Mouse (Mus musculus) Patski (cell line): ENCODE results near the gene Kdm1b. TPM values are rescaled to one million over a fixed set of nuclear protein-coding genes. Genes with fewer than 3 reads are reported as not detected.

Experiments used
- ATAC-seq: fragments of 100-300 bp; one replicate; pipeline ENCODE4 v1.8.0; 2021
- CTCF ChIA-PET: fragments of 350-600 bp; sonication (Branson Sonifier 250); formaldehyde crosslinking; loops from one replicate; lab custom pipeline; 2022; ENCODE audit warnings: inconsistent platforms; lab: Charles Lee
- POLR2A ChIA-PET: fragments of 350-600 bp; sonication (Branson Sonifier 250); formaldehyde crosslinking; loops from one replicate; lab custom pipeline; 2022; ENCODE audit warnings: antibody characterized with exemption, inconsistent platforms; lab: Charles Lee
- DNase-seq: peaks from one replicate; pipeline ENCODE4 v3.0.0-alpha.2; 2011; ENCODE audit warnings: low read depth, low spot score
- H3K27me3 ChIP-seq: fragments of 371-371 bp; one replicate; pipeline ENCODE4 v1.5.1; 2021
- CTCF ChIP-seq: fragments of 100-300 bp; IDR thresholded peaks from one replicate; pipeline ENCODE4 v1.5.1; 2021
- in situ Hi-C: fragments of 300-500 bp; cut with MboI; formaldehyde crosslinking; loops from 3 replicates; pipeline ENCODE4 v1.11.1; 2018; ENCODE audit warnings: low pct_unique_long_range_greater_than_20kb, mixed read lengths
- polyA plus RNA-seq: library from polyadenylated mRNA; unstranded; gene quantifications from one replicate; pipeline ENCODE4 v1.2.3, GENCODE M21; 2021

Kdm1b gene
- polyA plus RNA-seq, 1 experiment from 2014 or later, result 12.6 TPM

GRCm38 (mm10) chr13:47124986-47125385 is 81.7 kb downstream of the Kdm1b start:
- no peaks in the 10 kb centered on the region for H3K27me3 ChIP-seq
- CTCF ChIA-PET, result no interaction called here
- no peak for DNase-seq
- ATAC-seq, result no peak
- no peak for TF ChIP-seq CTCF
- POLR2A ChIA-PET, result no interaction called here
- in situ Hi-C loops, result loop anchor here (25.0 kb wide), 2 partner anchors 462 to 1137 kb away; partner anchors contain the start of gene Id4

DNA sequence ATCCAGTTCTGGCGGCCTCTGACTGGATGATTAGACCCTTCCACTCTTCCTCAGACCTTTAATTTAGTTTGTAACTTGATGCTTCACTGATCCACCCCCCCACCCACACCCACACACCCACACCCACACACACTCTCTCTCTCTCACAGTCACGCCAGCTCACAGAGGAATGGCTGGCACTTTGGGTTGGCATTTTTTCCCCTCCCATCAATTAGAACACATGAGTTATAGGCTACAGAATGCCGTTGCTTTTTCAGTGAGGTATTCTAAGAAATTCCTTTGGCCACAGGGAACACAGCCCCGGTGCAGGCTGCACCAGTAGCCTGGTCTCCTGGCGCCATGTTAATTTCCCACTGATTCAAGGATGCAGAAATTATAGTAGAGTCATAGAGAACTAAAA is 82.3 kb downstream of the Kdm1b start:
- ChIA-PET CTCF (no interaction called here), POLR2A (no interaction called here)
- TF ChIP-seq CTCF, result no peak
- no peaks in the 10 kb centered on the region for H3K27me3 ChIP-seq
- in situ Hi-C loops, result loop anchor here (25.0 kb wide), 2 partner anchors 462 to 1137 kb away; partner anchors contain the start of gene Id4
- ATAC-seq (peak; percentile 70), DNase-seq (no peak)

DNA sequence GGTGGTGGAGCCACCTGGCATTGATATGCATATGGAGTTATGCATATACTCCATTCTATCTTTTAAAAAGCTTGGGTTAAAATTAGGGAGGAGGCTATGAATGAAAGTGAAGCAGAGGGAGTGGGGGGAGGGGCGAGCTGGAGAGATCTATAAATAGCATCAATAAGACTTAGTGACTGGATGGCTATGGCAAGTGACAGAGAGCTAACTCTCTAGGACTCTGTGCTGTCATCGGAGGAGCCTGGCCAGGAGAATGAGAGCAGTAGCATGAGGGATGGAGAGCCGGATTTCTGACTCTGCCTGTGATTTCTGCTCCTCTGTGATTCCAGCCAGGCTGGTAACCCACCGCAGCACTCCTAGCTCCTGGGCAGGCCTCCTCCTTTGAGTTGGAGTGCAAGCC is 85.8 kb downstream of the Kdm1b start:
- no peaks in the 10 kb centered on the region for H3K27me3 ChIP-seq
- in situ Hi-C loops, result loop anchor here (25.0 kb wide), 2 partner anchors 458 to 1133 kb away; partner anchors contain the start of gene Id4
- ChIA-PET POLR2A (no interaction called here), CTCF (no interaction called here)
- DNase-seq, result no peak
- no peak for ATAC-seq
- TF ChIP-seq CTCF, result no peak

GRCm38 (mm10) chr13:47133058-47133457 is 89.8 kb downstream of the Kdm1b start:
- DNase-seq, result no peak
- ChIA-PET CTCF (no interaction called here), POLR2A (no interaction called here)
- ATAC-seq, result no peak
- in situ Hi-C loops, result loop anchor here (25.0 kb wide), 2 partner anchors 454 to 1129 kb away; partner anchors contain the start of gene Id4
- no peak for TF ChIP-seq CTCF
- no peaks in the 10 kb centered on the region for H3K27me3 ChIP-seq

DNA sequence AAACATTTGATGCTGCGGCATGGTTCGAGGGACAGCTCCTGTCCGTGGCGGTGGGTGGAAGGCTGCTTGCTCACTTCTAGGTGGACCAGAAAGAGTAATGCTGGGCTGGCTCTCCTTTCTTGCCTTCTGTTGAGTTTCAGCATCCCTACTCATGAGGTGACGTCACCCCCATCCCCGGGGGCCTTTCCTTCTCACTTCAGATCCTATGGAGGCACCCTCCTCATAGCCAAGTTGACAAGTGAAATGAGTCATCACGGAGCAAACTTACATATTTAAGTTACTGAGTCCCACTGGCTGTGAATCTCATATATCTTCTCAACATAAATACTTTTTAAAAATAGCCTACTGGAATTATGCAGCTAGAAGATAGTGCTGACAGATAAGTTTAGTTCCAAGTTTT is 91.5 kb downstream of the Kdm1b start:
- DNase-seq (no peak), ATAC-seq (no peak)
- in situ Hi-C loops, result loop anchor here (25.0 kb wide), 2 partner anchors 452 to 1127 kb away; partner anchors contain the start of gene Id4
- POLR2A ChIA-PET, result no interaction called here
- TF ChIP-seq CTCF, result no peak
- no peaks in the 10 kb centered on the region for H3K27me3 ChIP-seq
- CTCF ChIA-PET, result no interaction called here

Other genes with a start within 250 kb of the Kdm1b start
- gene Kif13a, start 113.6 kb upstream of the Kdm1b start, polyA plus RNA-seq, result 38.7 TPM
- gene Nhlrc1, start 28.6 kb upstream of the Kdm1b start, polyA plus RNA-seq, result 0.94 TPM
- gene Tpmt, start 1.2 kb downstream of the Kdm1b start, polyA plus RNA-seq, result 18.1 TPM
- gene Dek, start 62.7 kb downstream of the Kdm1b start, polyA plus RNA-seq, result 146 TPM
- gene Rnf144b, start 79.2 kb downstream of the Kdm1b start, polyA plus RNA-seq, result 4.1 TPM